Mouse (Mus musculus): Measurements from ENCODE around the gene Vti1b.

The Vti1b gene

DNA sequence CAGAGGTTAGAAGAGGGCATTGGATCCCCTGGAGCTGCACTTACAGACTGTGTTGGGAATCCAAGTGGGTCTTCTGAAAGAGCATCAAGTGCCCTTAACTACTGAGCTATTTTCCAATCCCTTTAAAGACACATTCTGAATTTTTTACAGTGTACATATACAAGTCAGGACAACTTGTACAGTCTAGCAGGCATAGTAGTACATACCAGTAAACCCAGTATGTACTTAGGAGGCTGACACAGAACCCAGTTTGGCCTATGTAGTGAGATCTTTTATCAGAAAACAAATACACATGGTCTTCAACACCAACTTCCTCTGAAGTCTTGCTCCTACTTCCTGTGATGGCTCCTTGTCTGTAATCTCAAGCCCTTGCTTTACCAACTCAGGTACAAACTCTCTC is 33.5 kb downstream of the Vti1b start:
- DNase-seq (ENCODE audit: low read depth): no peak

DNA sequence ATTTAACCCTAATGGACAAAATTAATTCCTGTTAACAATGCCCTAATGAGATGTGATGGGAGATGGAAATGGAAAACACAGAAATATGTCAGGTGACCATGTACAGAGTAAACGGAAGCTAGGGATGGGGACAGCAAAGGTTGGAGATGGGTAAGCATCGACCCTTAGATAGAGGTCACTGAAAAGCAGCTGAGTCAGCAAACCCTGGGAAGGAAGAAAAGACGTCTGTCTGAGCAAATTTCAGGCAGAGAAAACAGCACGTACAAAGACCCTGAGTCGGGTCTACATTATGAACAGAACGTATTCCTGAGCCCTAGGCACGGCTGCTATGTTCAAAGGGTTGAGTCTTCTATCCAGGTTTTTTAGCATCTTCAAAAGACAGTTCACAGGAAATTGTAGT is 35.5 kb downstream of the Vti1b start:
- DNase-seq (ENCODE audit: low read depth): no peak

DNA sequence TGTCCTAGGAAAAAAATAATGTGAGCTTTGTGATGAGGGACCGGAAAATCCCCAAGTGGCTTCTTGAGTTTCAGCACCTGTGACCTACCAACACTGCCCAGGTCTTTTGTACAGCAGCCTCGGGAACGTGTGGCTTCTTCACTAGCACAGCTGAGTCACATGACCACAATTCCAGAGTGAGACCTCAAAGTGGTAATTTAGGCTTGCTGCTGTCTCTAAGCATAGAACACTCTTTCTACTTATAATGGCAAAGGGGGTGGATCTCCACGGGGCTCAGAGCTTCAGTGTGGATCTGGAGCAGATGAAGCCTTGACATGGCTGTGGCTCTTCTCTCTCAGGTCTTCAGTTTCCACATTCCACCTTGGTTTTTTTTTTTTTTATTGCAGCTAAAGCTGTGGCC is 37.4 kb downstream of the Vti1b start:
- DNase-seq (ENCODE audit: low read depth): no peak

DNA sequence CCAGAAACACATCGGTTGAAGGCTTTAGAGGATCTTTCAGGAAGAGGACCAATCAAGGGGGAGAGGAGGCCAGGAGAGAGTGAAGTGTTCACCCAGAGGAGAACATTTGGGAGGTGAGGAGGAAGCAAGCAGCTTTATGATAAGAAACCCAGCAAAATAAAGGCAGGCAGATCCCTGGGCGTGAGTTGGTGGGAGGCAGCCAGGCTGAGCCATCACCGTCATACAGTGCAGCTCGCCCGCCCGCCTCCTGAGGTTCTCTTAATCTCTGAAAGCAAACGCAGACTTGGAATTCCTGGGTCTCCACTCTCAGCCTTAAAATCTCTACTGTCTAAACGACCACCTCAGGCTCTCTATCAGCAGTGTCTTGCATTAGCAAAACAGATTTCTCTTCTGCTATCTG is 37.8 kb downstream of the Vti1b start:
- DNase-seq (ENCODE audit: low read depth): no peak

DNA sequence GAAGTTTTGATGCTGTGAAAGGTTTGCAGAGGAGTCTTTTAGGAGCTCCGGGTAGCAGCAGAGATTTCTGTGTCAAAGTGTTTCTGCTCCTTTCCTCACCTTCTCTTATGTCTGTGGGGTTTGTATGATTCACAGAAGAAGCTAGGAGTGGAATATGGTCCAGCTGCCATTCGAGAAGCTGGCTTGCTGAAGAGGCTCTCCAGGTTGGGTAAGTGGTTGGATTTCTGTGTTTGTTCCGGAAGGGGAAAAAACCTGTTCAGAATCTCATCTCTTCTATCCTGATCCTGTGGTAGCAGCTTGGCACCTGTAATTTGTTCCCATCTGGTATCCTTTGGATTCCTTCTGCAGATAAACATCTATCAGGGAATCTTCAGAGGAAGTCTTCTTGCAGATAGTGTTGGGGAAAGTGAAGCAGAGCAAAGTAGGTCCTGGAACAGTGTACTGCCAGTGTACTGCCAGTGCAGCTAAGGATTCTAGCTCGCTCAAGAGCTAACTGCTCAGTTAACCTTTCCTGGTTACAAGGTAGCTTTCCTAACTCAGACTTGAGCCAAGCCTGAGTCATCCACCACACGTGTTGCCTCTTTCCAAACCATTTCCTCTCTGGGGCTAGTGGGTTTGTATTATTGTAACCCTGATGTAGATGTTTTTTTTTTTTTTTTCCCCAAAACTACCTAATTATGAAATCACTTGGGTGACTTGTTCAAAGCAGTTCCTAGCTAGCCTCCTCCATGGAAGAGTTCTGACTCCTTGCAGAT is 40.6 kb downstream of the Vti1b start:
- peak; percentile 60 for DNase-seq (ENCODE audit: low read depth)

DNA sequence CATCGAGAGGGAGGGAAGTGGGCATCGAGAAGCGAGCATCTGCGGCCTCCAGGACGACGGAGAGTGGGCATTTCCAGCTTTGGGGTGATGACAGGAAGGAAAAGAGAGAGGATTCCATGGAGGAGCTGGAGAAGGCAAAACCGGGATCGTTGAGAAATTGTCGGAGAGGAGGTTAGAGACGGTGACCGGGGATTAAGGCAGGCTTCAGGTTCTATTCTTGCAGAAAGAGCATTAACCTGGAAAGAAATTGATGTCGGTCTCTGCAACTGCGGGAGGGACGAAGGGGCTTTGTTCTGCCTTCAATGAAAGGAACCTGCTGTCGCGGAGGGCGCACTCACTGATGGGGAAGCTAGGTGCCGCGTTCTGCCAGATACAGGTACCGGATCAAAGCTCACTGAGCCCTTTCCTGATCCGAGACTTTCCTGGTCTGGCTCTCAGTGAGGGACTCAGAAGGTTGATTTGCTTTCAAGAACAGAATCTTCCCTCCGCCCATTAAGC is 41.2 kb downstream of the Vti1b start:
- DNase-seq (ENCODE audit: low read depth): no peak

DNA sequence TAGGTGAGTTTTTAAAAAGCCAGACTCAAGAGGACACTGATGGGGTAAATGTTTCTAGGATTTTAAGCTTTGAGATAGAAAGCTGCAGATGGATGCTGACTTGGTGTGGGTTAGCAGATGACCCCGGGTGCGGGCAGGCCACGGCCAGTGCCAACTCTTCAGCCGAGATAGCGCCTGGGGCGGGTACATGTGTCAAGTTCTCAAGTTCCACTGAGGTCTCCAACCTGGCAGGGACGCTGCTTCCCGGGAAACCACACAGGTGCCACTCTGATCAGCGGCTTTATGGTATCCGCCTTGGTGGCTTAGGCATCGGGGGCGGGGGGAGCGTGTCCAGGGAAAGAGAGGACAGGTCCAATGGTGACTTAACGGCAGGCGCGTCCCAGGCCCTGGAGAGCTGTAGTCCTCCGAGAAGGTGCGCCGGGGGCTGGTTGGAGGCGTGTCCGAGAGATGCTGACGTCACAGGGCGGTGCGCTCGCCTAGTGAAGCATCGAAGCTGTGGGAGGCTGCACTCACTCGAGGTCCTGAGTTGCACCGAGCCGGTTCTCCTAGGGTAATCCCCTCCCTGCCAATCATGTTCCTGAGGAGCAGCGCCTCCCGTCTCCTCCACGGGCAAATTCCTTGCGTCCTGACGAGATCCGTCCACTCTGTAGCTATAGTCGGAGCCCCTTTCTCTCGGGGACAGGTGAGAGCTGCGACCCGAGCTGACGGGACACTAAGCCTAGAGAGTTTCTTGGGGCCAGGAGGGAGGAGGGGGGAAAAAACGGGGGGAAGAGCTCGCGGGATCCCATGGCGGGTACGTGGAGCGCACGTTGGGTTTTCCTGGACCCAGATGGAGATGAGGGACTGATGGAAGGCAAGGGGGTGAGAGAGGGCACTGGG is 41.9 kb downstream of the Vti1b start, which contains the start of gene Arg2:
Arg2 (plus strand) TSS at position 479 of the 879 bp plus-strand sequence.
- DNase-seq (ENCODE audit: low read depth): peak; percentile 8

DNA sequence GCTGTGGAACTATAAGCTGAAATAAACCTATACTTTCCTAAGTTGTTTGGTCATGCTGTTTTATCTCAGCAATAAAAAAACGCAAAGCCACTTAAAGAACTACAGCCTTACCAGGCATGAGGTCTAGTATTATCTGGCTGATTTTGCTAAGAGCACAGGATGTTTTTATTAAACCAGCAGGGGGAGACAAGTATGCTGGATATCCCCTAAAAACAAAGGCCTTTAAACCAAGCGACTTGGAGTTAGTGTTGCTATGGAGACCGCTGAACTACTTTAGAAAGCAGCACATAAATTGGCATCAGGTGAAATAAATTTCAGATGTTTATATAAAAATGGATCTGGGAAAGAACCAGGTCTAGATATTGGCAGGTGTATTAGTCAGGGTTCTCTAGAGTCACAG is 49.6 kb downstream of the Vti1b start:
- DNase-seq (ENCODE audit: low read depth): peak; percentile 57

DNA sequence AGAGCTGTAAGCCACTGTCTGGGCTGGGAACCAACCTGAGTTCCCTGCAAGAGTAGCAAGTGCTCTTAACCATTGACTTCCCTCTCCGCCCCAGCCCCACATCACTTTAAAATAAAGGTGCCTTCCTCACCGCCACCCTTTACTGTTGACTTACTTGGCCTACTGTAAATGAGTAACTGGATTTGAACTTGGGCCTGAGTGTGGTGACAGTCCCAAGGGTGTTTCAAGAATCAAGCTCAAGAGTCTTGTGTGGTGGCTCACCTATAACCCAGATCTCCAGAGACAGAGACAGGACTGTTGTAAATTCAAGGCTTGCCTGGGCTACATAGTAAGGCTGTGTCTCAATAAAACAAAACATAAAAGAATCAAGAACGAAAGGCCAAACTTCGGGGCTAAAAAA is 53.5 kb downstream of the Vti1b start:
- no peak for DNase-seq (ENCODE audit: low read depth)
